Mouse (Mus musculus) spleen, postnatal 14 days (tissue): ENCODE measurements around the gene Fkbp9.
A peak's percentile ranks its signal among the peaks of the same experiment; 100 is the strongest.
"Not testable (repeated sequence)": the region's sequence is repeated elsewhere in the genome, so short reads cannot be mapped to it uniquely, and the experiment has no call there.

Experiments
- DNase-seq, 2 experiments: peaks; one replicate each; pipeline ENCODE4 v3.0.0; 2021 to 2022; ENCODE audit warnings: low spot score in 2 of 2

Fkbp9 gene

DNA sequence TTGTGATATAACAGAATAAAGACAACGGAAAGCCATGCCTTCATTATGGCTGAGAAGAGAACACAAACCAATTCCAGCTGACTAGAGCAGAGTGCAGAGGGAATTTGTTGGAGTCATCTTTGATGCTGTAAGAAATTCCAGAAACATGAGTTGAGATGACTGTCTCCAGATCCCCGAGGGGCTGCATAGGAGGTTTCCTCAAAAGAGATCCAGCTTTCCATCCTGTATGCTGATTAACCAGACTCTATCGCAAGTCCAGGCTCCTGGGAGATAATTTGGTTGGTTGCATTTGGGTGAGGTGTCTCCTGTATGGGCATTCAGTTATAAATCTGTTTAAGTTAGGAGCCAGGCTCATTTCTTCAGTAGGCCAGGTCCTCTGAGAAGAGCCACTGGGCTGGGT is 5.8 kb downstream of the Fkbp9 start:
- DNase-seq: no peak

DNA sequence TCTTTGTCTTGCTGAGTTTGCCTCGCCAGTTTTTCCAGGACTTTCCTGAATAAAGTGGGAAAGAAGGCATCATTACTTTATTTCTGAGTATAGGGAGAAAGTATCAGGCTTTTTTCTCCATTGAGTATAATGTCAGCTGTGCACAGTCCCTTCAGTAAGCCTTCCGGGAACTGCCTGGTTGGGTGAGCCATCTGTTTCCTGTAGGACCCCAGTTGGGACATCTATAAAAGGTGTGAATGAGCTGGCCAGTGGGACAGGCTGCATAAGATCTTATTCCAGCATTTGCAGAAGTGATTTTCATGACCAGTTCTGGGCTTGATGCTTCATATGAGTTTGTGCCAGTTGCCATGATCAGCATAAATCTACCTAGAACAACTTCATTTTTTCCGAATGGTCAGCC is 11.4 kb downstream of the Fkbp9 start:
- DNase-seq: no peak

DNA sequence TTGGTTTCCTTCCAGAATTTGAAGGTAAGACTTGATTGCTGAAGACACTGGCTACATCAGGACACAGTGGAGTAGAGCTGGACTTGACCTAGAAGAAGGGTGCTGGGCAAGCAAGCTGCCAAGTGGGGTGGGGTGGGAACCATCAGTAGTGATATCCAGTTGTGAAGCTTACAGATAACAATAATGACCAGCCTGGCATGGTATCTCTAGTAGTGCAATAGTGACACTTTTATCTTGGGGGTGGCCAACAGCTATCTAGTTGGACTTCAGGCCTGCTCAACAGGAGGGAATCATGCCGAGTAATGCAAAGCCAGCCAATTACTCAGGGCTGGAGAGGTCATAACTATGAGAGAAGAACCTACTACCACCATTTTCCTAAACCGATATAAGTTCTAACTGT is 12.5 kb downstream of the Fkbp9 start:
- no peak for DNase-seq

DNA sequence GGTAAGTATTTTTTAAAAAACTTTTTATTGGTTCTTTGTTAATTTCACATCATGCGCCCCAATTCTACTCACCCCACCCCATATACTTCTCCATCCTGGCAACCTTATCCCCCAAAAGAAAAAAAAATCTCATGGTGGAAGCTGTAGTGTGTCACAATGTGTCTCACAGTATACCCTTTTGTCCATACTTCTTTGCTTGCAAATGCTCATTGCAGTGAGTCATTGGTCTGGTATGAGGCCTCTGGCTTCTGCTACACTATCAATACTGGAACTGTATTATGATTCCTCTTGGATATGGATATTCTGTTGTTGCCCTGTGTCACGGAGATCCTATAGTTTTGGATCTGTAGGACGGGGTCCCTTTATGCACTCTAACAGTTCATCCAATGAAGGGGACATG is 17.1 kb downstream of the Fkbp9 start:
- DNase-seq: no peak

DNA sequence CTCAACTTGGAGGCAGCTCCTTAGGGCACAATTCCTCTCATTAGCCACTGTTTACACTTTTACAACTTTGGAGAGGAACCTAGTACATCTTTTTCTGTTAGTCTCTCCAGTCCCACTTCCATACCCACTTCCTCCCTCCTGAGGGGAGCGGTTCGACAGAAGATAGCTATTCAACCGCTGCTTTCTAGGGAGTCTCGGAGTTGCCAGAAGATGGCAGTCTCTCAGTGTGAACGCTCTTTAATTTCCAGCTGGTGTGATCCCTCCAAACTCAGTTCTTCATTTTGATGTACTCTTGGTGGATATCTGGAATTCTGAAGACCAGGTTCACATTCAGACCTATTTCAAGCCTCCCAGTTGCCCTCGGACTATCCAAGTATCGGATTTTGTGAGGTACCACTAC is 18.5 kb downstream of the Fkbp9 start:
- DNase-seq: no peak

DNA sequence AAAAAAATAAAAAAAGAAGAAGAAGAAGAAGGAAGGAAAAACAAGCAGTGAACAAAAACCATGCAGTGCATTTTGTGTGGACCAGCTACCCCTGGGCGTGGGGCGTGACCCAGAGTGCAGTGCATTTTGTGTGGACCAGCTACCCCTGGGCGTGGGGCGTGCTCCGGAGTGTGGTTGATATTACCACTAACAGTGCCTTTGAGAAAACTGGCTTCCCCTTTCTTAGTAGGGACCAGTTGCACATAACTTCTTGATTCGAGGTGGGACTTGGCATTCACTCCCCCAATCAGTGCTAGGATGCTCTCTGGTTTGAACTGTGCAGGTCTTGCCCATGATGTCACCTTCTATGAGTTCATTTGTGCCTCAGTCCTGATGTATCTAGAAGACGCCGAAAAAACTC is 22.9 kb downstream of the Fkbp9 start:
- DNase-seq: no peak

DNA sequence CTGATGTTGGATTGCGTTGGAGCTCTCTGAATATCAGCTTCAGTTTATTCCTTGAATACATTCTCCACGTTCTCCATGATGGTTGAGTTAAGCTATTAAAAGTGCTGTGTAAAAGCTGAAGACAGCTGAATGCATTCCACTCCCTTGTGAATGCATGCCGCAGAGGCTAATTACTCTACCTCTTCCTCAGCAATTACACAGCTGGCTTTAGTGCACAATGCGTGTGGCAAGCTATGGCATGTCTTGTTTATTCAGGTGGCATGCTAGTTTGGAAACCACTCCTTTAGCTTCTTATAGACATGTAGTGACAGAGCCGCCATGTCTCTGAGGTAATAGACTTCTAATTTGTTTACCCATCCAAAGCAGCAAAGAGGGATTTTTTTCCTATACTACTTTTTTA is 24.9 kb downstream of the Fkbp9 start:
- no peak for DNase-seq

DNA sequence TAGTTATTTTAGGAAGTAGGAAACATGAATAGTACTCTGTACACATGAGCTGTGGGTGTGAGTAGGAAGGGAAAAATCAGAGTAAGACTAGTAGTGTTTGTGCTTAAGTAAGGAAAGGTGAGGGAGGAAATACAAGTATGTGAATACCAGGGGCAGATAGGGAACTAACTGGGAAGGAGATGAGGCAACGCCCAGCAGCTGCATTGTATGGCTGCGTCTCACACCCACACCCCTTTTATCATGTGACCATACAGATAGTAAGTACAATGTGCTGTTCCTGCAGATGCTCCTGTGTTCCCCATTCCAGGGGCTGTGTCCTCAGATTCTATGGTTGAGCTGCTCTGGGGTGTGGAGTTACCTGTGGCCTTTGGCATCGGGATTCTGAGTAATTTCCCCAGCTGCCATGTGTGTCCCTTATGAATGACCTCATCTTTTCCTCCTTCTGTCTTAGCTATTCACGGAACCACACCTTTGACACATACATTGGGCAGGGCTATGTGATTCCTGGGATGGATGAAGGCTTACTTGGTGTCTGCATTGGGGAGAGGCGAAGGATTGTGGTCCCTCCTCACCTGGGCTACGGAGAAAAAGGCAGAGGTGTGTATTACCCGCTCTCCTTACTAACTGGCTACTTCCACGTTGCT is 28.5 kb downstream of the Fkbp9 start:
- no peak for DNase-seq

DNA sequence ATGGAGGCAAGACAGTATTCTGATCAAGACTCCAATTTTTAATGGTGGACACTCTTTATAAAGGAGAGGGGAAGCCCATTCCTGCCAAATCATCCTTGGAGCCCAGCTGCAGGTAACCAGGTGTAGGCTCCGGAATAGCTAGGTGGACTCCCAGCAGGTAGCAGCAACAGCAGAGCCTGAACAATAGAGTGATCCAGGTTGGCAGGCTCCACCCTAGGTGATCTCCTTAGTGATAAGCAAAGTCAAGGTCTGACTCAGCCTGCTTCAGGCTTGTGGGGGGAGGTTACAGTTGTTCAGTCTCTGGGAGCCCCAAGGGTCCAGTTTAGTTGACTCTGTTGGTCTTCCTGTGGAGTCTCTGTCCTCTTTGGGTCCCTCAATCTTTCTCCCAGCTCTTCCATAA is 35.0 kb downstream of the Fkbp9 start:
- not testable (repeated sequence) for DNase-seq

DNA sequence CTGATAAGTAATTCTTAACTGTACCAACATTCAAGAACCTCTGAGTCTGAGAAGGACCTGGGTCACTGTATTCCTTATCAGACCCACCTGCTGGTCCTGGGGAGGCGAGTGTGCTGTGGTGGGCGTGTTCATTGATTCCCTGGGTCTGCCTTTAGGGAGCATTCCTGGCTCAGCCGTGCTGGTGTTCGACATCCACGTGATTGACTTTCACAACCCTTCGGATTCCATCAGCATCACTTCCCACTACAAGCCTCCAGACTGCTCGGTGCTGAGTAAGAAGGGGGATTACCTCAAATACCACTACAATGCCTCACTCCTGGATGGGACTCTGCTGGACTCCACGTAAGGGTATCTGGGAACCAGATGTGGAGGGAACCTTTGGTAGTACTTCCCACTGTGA is 36.7 kb downstream of the Fkbp9 start:
- no peak for DNase-seq

DNA sequence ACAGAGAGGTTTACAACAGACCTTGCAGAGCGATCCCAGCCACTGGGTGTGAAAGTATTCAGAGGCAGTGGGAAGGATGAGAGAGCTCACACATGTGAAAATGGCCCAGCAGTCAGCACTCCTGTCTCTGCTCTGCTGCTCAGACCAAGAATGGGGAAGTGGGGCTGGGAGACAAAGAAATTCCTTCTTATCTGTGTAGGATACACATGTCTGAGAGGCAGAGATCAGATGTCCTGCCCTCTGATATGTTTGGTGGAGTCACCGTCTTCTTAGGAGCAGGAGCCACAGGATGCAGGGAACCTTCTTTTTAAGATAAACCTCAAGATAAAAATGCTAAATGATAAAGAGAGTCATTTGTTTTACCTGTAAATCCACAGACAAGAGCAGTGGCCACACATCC is 38.2 kb downstream of the Fkbp9 start:
- no peak for DNase-seq

DNA sequence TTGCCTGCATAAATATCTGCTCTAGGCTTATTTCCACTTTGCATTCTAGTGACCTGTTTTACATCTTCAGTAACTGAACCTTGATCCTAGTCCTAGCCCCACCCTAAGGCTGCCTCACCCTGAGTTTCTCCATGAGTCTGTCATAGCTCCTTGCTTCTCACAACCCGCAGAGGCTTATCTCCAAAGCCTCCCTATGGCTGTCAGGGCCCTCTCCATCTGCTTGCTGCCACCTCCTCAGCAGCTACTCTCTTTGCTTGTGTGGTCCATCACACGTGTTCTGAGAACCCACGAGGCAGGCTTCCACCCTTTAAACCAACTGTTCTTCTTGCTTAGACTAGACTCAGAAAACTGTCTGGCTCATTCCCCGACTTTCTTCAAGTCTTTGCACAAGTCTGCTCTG is 45.0 kb downstream of the Fkbp9 start:
- no peak for DNase-seq

DNA sequence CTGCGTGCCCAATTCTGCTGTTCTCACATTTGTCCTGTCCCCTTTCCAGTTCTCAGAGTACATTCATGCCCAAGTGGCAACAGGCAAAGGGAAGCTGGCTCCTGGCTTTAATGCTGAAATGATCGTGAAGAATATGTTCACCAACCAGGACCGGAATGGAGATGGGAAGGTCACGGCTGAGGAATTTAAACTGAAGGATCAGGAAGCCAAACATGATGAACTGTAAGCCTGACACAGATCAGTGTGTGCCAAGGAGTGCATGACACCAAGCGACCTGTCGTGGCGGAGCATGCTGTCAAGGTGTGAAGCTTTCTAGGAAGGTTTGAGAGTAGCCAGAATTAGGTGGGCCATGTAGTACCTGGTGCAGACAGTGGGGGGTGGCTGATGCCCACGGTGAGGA is 46.1 kb downstream of the Fkbp9 start:
- DNase-seq: no peak

DNA sequence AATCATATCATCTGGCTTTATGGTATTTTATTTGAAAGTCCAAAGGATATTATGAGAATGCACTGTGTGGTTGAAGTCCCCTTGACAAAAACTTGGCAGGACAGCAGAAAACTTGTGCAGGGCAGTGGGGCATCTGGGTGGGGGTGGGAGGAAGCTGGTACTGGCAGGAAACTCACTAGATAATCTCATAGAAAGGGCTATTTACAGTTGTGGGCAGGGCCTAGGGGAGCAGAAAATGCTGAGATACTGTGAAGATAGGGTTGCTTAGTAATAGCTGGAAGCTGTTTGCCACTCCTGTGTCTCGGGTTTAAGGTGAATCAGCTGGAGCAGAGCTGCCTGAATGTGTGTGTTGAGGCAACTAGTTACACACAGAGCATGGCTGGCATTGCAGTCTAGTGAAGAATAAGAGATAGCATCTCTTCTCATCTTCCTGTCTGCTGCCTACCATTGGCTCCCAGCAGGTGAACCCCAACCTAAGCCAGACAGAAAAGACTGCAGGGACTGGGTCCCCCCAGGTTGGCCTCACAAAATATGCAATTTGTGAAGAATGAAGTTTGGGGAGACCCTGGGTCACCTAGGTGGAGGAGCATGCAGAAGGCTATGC is 47.6 kb downstream of the Fkbp9 start:
- no peak for DNase-seq

DNA sequence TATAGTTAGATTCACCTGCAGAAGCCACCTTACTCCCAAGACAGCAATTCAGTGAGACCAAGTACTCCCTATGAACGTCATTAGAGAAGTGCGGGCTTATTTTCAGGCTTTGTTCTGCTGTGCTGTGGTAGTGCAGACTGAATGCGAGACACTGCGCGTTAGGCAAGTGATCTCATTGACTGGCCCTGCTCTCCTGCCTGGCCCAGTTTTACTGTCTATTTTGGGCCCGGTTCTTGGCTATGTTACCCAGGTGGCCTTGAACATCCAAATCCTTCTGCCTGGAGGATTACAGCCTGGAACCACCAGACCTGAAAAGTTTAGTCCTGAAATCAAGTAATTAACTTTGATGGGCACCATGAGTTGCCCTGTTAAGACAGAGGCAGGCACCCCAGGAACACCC is 56.7 kb downstream of the Fkbp9 start:
- DNase-seq: no peak

DNA sequence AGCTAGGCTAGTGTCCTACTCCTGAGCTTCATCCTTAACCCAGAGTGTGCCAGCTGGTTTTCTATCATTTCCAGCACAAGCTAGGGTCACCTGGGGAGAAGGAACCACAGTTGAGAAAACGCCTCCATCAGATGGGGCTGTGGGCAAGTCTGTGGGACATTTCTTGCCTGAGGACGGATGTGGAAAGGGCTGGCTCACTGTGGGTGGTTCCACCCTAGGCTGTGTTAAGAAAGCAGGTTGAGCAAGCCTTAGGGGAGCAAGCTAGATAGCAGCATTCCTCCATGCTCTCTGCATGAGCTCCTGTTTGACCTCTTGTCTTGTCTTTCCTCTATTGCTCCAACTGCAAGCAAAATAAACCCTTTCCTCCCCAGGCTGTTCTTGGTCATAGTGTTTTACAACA is 58.9 kb downstream of the Fkbp9 start:
- no peak for DNase-seq

DNA sequence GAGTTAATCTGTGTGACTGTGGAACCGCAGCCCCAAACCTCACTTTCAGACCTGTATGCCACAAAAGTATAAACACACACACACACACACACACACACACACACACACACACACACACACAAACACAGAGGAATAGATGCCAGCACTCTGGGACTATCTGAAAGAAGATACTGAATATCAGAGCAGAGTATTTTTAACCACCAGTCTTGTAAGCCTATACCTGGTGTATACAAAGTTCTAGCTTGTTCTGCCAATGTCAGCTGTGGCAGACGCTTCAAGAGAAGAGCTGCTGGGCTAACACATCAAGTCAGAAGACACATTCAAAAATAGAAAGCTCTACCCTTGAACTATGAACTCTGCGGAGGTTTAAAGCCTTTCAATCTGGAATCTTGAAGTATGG is 67.7 kb downstream of the Fkbp9 start:
- no peak for DNase-seq

DNA sequence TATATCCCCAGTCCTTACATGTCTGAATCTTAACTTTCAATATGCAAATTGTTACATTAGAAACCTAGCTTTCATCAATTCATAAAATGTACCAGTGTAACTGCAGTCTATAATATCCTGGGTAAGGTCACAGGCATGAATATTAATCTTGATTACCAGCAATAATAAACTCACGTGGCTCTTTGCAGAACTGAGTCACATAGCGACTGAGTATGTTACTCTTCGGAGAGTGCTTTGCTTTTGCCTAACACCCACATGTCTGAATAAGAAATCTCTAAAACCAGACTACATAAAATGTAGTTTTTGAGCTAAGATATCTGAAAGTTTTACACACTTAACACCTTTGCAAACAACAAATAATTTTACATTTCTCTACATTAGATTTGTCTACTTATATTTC is 69.5 kb downstream of the Fkbp9 start:
- DNase-seq: no peak

DNA sequence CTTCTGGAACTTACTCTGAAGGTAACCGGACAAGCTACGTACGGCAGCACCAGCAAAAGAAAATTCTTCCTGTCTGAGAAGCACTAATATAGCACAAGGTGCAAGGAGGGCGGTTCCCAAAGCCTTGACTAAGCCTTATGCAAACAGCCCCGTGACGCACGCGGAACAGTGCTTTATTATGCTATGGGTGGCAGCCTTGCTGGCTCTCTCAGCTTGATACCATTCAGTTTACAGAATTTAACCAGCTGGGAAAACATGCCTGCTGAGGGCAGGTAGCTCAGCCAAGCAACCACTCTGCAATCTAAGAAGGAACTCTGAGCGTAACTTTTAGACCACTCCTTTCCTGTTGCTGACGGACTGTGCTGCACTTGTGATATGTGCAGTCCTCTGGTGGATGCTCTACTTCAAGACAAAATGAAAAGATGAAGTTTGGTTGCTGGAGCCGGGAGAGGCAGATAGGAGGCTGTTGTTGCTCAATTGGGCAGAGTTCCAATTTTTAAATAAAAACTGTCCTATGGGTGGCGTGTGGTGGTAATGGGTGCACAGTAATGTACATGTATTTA is 70.0 kb downstream of the Fkbp9 start:
- DNase-seq: peak; percentile 62 to 71

DNA sequence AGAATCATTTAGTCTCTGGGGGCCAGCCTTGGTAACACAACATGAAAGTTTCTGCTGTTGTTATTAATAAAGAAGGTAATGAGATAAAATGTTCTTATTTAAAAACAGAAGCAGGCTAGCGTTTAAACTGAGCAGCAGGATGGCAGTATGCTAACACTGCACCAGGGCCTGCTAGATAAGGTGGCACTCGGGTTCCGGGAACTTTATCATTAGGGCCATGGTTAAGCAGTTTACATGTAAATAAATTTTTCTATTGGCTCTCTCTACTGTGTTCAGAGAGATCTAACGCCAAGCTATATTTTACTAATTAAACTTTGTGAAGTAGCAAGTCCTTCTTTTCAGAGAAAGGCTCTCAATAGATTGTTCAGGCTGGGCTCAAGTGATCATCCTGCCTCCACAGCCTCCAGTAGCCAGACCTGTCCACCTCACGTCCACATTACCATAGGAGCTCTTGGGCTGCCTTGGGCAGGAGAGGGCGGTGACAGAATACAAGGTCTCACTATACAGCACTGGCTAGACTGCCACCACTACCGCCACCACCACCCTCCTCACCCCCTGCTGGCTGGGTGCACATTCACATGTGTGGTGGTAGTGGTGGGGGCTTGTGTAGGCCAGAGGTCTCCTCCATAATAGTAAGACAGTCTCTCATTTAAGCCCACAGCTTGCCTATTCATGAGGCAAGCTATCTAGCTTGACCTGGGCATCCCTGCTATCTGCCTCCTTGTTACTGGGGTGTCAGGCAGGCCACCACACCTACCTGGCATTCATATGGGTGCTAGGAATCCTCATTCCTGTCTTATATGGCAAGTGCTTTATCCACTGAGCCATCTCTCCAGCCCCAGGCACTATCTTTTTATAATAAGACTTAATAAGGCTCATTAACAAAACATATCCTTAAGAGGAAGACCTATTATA is 71.0 kb downstream of the Fkbp9 start:
- DNase-seq: peak; percentile 28 to 49

DNA sequence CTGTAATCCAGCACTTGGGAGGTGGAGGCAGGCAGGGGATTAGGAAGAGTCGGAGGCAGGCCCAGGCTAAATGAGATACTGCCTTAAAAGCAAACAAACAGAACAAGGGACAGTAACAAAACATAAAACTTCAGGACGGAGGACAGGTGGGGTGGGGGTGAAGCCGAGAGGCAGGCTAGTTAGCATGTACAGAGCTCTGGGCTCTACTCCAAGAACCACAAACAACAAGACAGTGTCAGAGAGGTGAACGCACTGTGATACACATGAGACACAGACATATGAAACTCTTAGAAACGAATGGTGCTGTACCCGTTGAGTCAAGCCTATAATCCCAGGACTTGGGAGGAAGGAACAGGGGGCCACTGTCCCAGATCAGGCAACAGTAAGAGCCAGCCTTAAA is 72.0 kb downstream of the Fkbp9 start:
- DNase-seq: no peak

DNA sequence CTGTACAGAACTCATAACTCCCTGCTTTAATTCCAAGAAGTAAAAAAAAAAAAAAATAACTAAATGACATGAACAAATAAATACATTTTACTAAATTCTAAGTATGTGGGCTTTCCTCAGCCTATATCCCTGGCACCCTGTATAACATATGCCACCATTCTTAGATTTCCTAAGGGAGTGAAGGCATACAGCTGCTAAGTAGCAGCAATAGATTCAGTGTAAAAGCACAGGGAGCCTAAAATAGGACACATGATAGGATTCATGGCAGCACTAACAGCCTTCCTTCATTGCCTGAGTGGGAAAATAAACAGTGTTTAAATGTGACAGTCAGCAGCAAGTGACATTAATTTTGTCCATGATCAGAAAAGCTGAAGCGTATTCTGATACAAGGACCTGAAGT is 72.5 kb downstream of the Fkbp9 start:
- DNase-seq: no peak

DNA sequence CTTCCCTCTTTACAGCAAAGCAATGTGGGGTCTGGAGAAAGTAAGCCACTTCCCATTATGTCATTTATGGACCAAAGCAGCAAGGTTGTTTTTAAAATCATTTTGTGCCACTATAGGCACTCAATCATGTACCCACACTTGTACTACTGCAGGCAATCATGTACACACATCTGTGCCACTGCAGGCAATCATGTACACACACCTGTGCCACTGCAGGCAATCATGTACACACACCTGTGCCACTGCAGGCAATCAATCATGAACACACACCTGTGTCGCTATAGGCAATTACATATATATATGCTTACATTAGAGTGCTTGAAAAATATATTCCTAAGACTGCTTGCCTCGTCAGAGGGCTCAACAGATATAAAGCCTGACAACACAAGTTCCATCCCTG is 73.1 kb downstream of the Fkbp9 start:
- DNase-seq: no peak
